Mouse (Mus musculus) stomach, adult 2 months (tissue): Measurements from ENCODE around the gene Olfr503. TPM values are rescaled to one million over a fixed set of nuclear protein-coding genes. Genes with fewer than 3 reads are reported as not detected.

ENCODE experiments used
- polyA plus RNA-seq: library from polyadenylated mRNA; depleted of rRNA; stranded (reverse); fragments of >200 nt; gene quantifications from 2 replicates; pipeline ENCODE4 v1.2.3, GENCODE M21; 2012; rRNA removed

The Olfr503 gene
- not detected in 2 replicates for polyA plus RNA-seq

GRCm38 (mm10) chr7:108544227-108544626 is at the start of gene Olfr503:
Gene Olfr503 (plus strand): TSS chr7:108544527.

GRCm38 (mm10) chr7:108524965-108525364 is 19.4 kb upstream of the Olfr503 start, which contains the start of gene Olfr502:
Gene Olfr502 (minus strand): TSS chr7:108525065.

GRCm38 (mm10) chr7:108565693-108566092 is 21.4 kb downstream of the Olfr503 start, which contains the start of gene Olfr504:
Gene Olfr504 (minus strand): TSS chr7:108565793.

Other genes with a start within 250 kb of the Olfr503 start
- gene Olfr491, start 231.1 kb upstream of the Olfr503 start, polyA plus RNA-seq: not detected in 2 replicates
- not detected in 2 replicates for gene Olfr492, start 220.9 kb upstream of the Olfr503 start, polyA plus RNA-seq
- not detected in 2 replicates for gene Olfr493, start 197.5 kb upstream of the Olfr503 start, polyA plus RNA-seq
- gene Olfr494, start 179.2 kb upstream of the Olfr503 start, polyA plus RNA-seq: not detected in 2 replicates
- gene Olfr495, start 151.4 kb upstream of the Olfr503 start, polyA plus RNA-seq: not detected in 2 replicates
- not detected in 2 replicates for gene Olfr497, start 124.1 kb upstream of the Olfr503 start, polyA plus RNA-seq
- gene Olfr498, start 79.2 kb upstream of the Olfr503 start, polyA plus RNA-seq: not detected in 2 replicates
- not detected in 2 replicates for gene Olfr502, start 19.5 kb upstream of the Olfr503 start, polyA plus RNA-seq
- gene Olfr504, start 21.3 kb downstream of the Olfr503 start, polyA plus RNA-seq: not detected in 2 replicates
- gene Olfr506, start 66.3 kb downstream of the Olfr503 start, polyA plus RNA-seq: not detected in 2 replicates
- not detected in 2 replicates for gene Olfr507, start 77.3 kb downstream of the Olfr503 start, polyA plus RNA-seq
- gene Olfr508, start 85.5 kb downstream of the Olfr503 start, polyA plus RNA-seq: not detected in 2 replicates
- 0.03 TPM in 1 of 2 replicates, not detected in the other for gene Olfr509, start 107.4 kb downstream of the Olfr503 start, polyA plus RNA-seq
- not detected in 2 replicates for gene Olfr510, start 121.9 kb downstream of the Olfr503 start, polyA plus RNA-seq
- not detected in 2 replicates for gene Olfr512, start 168.8 kb downstream of the Olfr503 start, polyA plus RNA-seq
- not detected in 2 replicates for gene Olfr513, start 206.4 kb downstream of the Olfr503 start, polyA plus RNA-seq